Mouse (Mus musculus) intestine, postnatal 0 days (tissue): ENCODE results near the gene Txn2. TPM values are rescaled to one million over a fixed set of nuclear protein-coding genes. Genes with fewer than 3 reads are reported as not detected.

Source experiments
- ATAC-seq: fragments of 200-750 bp; cut with Nextera tagmentation; 2 replicates; pipeline ENCODE4 v1.8.0; 2017; ENCODE audit warnings: mild to moderate bottlenecking, moderate TSS enrichment, moderate library complexity
- H3K27ac ChIP-seq: fragments of 300-500 bp; sonication (generic); 2 replicates; pipeline ENCODE4 v1.5.1; 2014; ENCODE audit warnings: mild to moderate bottlenecking, low read depth, low read length, moderate library complexity
- H3K27me3 ChIP-seq: fragments of 300-500 bp; sonication (generic); replicated peaks from 2 replicates; pipeline ENCODE4 v1.6.1; 2014; ENCODE audit warnings: low read length, mixed read lengths; ENCODE audit not compliant: control insufficient read depth, insufficient read depth
- H3K36me3 ChIP-seq: fragments of 300-500 bp; sonication (generic); 2 replicates; pipeline ENCODE4 v1.6.1; 2014; ENCODE audit warnings: mild to moderate bottlenecking, moderate library complexity; ENCODE audit not compliant: control insufficient read depth, insufficient read depth
- H3K4me1 ChIP-seq: fragments of 300-500 bp; sonication (generic); replicated peaks from 2 replicates; pipeline ENCODE4 v1.6.1; 2014; ENCODE audit warnings: antibody characterized with exemption, low read length, mixed read lengths; ENCODE audit not compliant: control insufficient read depth, insufficient read depth
- H3K4me2 ChIP-seq: fragments of 300-500 bp; sonication (generic); replicated peaks from 2 replicates; pipeline ENCODE4 v1.6.1; 2014; ENCODE audit warnings: low read depth, mild to moderate bottlenecking, moderate library complexity
- H3K4me3 ChIP-seq: fragments of 300-500 bp; sonication (generic); 2 replicates; pipeline ENCODE4 v1.5.1; 2014; ENCODE audit warnings: low read depth, low read length
- H3K9ac ChIP-seq: fragments of 300-500 bp; sonication (generic); 2 replicates; pipeline ENCODE4 v1.6.1; 2014; ENCODE audit warnings: mild to moderate bottlenecking, low read depth, low read length
- H3K9me3 ChIP-seq: fragments of 300-500 bp; sonication (generic); 2 replicates; pipeline ENCODE4 v1.6.1; 2016; ENCODE audit warnings: mixed run types; ENCODE audit not compliant: control insufficient read depth
- CTCF ChIP-seq: sonication (generic); IDR thresholded peaks from 2 replicates; pipeline ENCODE4 v1.5.1; 2016; ENCODE audit warnings: low read depth, mild to moderate bottlenecking, control low read depth, antibody characterized with exemption, moderate library complexity
- WGBS: fragments of 180-500 bp; shearing (Covaris S2); extraction: QIAGEN DNeasy Blood & Tissue Kit; methylation state at CpG from one replicate; pipeline ENCODE4 v1.1.7; 2014; 5-methylcytosine and 5-hydroxymethylcytosine counted together
- polyA plus RNA-seq: library from polyadenylated mRNA; unstranded; fragments of >200 nt; fragmentation: Nextera tagmentation; extraction: Ambion mirVana; gene quantifications from 2 replicates; pipeline ENCODE4 v1.2.1, GENCODE M21; 2015

Txn2 gene
- polyA plus RNA-seq, 1 experiment from 2014 or later: 173 TPM

- Histone ChIP-seq H3K27me3 (no peaks in the 10 kb centered on the region), H3K9me3 (no peaks in the 10 kb centered on the region), H3K4me1 (0 out of 2 replicates have a peak, but pooled peaks cover 4% of the 10 kb centered on the region), H3K9ac (no peak overlapping the region), H3K27ac (no peak overlapping the region), H3K4me3 (no peak overlapping the region), H3K36me3 (peaks cover 61% of the 10 kb centered on the region), H3K4me2 (no peak overlapping the region)
- WGBS: 34% methylated on average over 8 of the region's 8 CpGs
- peak; percentile 30; the same call in 1 of the 2 replicates for ATAC-seq
- peak; percentile 89 for TF ChIP-seq CTCF
Measured at GRCm38 (mm10) chr15:77916851-77917544, 11.8 kb downstream of the Txn2 start.

- no peaks in the 10 kb centered on the region for H3K9me3 ChIP-seq
- ATAC-seq: no peak
- peaks cover 47% of the 10 kb centered on the region for H3K36me3 ChIP-seq
- no peak overlapping the region for H3K27ac ChIP-seq
- no peak overlapping the region for H3K4me3 ChIP-seq
- H3K4me2 ChIP-seq: no peak overlapping the region
- no peak for TF ChIP-seq CTCF
- 96% methylated on average over 4 of the region's 4 CpGs for WGBS
- H3K4me1 ChIP-seq: 0 out of 2 replicates have a peak, but pooled peaks cover 7% of the 10 kb centered on the region
- H3K9ac ChIP-seq: no peak overlapping the region
- no peaks in the 10 kb centered on the region for H3K27me3 ChIP-seq
Measured at GRCm38 (mm10) chr15:77915287-77915686, 13.5 kb downstream of the Txn2 start.

- Histone ChIP-seq H3K4me3 (no peak overlapping the region), H3K27ac (no peak overlapping the region), H3K9me3 (no peaks in the 10 kb centered on the region), H3K9ac (no peak overlapping the region), H3K36me3 (peaks cover 46% of the 10 kb centered on the region), H3K4me1 (0 out of 2 replicates have a peak, but pooled peaks cover 4% of the 10 kb centered on the region), H3K4me2 (no peak overlapping the region), H3K27me3 (no peaks in the 10 kb centered on the region)
- 96% methylated on average over 3 of the region's 3 CpGs for WGBS
- TF ChIP-seq CTCF: no peak
- no peak for ATAC-seq
Measured at GRCm38 (mm10) chr15:77914507-77914906, 14.3 kb downstream of the Txn2 start.

- 69% methylated on average over 8 of the region's 8 CpGs for WGBS
- Histone ChIP-seq H3K36me3 (peaks cover 41% of the 10 kb centered on the region), H3K9ac (no peak overlapping the region), H3K27ac (no peak overlapping the region), H3K27me3 (no peaks in the 10 kb centered on the region), H3K4me1 (0 out of 2 replicates have a peak, but pooled peaks cover 3% of the 10 kb centered on the region), H3K4me3 (no peak overlapping the region), H3K9me3 (no peaks in the 10 kb centered on the region), H3K4me2 (no peak overlapping the region)
- ATAC-seq: no peak
- TF ChIP-seq CTCF: no peak
Measured at GRCm38 (mm10) chr15:77913054-77913453, 15.8 kb downstream of the Txn2 start.

- no peaks in the 10 kb centered on the region for H3K9me3 ChIP-seq
- WGBS: 66% methylated on average over 7 of the region's 7 CpGs
- H3K4me3 ChIP-seq: no peak overlapping the region
- H3K9ac ChIP-seq: 0 out of 2 replicates have a peak overlapping the region, but pooled peaks have one; percentile 7
- peaks cover 36% of the 10 kb centered on the region for H3K36me3 ChIP-seq
- TF ChIP-seq CTCF: no peak
- ATAC-seq: no peak
- no peak overlapping the region for H3K27ac ChIP-seq
- H3K27me3 ChIP-seq: no peaks in the 10 kb centered on the region
- H3K4me2 ChIP-seq: no peak overlapping the region
- H3K4me1 ChIP-seq: 0 out of 2 replicates have a peak, but pooled peaks cover 3% of the 10 kb centered on the region
Measured at GRCm38 (mm10) chr15:77912585-77912984, 16.2 kb downstream of the Txn2 start.

- WGBS: 58% methylated on average over 5 of the region's 5 CpGs
- ATAC-seq: no peak
Measured at GRCm38 (mm10) chr15:77912048-77912447, 16.8 kb downstream of the Txn2 start.

More at GRCm38 (mm10) chr15:77912048-77912447, 16.8 kb downstream of the Txn2 start:
- no peak for TF ChIP-seq CTCF
- H3K9ac ChIP-seq: 0 out of 2 replicates have a peak overlapping the region, but pooled peaks have one; percentile 7
- H3K27me3 ChIP-seq: no peaks in the 10 kb centered on the region
- peaks cover 35% of the 10 kb centered on the region for H3K36me3 ChIP-seq
- no peak overlapping the region for H3K4me3 ChIP-seq
- H3K4me2 ChIP-seq: no peak overlapping the region
- no peaks in the 10 kb centered on the region for H3K9me3 ChIP-seq
- 0 out of 2 replicates have a peak, but pooled peaks cover 3% of the 10 kb centered on the region for H3K4me1 ChIP-seq
- no peak overlapping the region for H3K27ac ChIP-seq
